Mouse (Mus musculus) spleen, adult 2 months (tissue): Measurements from ENCODE around the gene Milr1. TPM values are rescaled to one million over a fixed set of nuclear protein-coding genes. Genes with fewer than 3 reads are reported as not detected.

Source experiments
- DNase-seq, 2 experiments: peaks; one replicate each; pipeline versions ENCODE4 v3.0.0 to v3.0.0-alpha.2; 2012 to 2021; ENCODE audit warnings: low spot score in 2 of 2, low read depth in 1 of 2
- H3K27ac ChIP-seq: fragments of 200-500 bp; 2 replicates; pipeline ENCODE4 v1.5.1; 2012; ENCODE audit warnings: low read length, inconsistent platforms; ENCODE audit not compliant: insufficient read depth
- H3K27me3 ChIP-seq: fragments of 200-500 bp; 2 replicates; pipeline ENCODE4 v1.6.1; 2012; ENCODE audit warnings: mild to moderate bottlenecking, moderate library complexity, low read length, inconsistent platforms; ENCODE audit not compliant: control insufficient read depth, insufficient read depth
- H3K36me3 ChIP-seq: fragments of 200-500 bp; 2 replicates; pipeline ENCODE4 v1.6.1; 2012; ENCODE audit warnings: mild to moderate bottlenecking, low read length, inconsistent platforms; ENCODE audit not compliant: control insufficient read depth, insufficient read depth
- H3K4me1 ChIP-seq: fragments of 200-500 bp; 2 replicates; pipeline ENCODE4 v1.6.1; 2011; ENCODE audit warnings: inconsistent platforms; ENCODE audit not compliant: control insufficient read depth, insufficient read depth, insufficient read length
- H3K4me3 ChIP-seq: fragments of 200-500 bp; 2 replicates; pipeline ENCODE4 v1.5.1; 2011; ENCODE audit warnings: mild to moderate bottlenecking, inconsistent platforms; ENCODE audit not compliant: insufficient read depth, insufficient read length; ENCODE audit errors: extremely low read depth
- CTCF ChIP-seq: fragments of 200-500 bp; IDR thresholded peaks from 2 replicates; pipeline ENCODE4 v1.5.1; 2011; ENCODE audit warnings: mild to moderate bottlenecking, inconsistent platforms; ENCODE audit not compliant: insufficient read depth, insufficient read length, insufficient replicate concordance; ENCODE audit errors: extremely low read depth
- POLR2A ChIP-seq: fragments of 200-500 bp; IDR thresholded peaks from 2 replicates; pipeline ENCODE4 v1.6.1; 2011; ENCODE audit warnings: low read depth, low read length, inconsistent platforms
- WGBS: fragments of 180-500 bp; shearing (Covaris S2); methylation state at CpG from one replicate; pipeline ENCODE4 v1.1.7; 2018; 5-methylcytosine and 5-hydroxymethylcytosine counted together
- polyA plus RNA-seq: library from polyadenylated mRNA; depleted of rRNA; stranded (reverse); fragments of >200 nt; gene quantifications from 2 replicates; pipeline ENCODE4 v1.2.3, GENCODE M21; 2012; rRNA removed

Milr1 gene
- polyA plus RNA-seq, 1 experiment: 4.2 TPM

DNA sequence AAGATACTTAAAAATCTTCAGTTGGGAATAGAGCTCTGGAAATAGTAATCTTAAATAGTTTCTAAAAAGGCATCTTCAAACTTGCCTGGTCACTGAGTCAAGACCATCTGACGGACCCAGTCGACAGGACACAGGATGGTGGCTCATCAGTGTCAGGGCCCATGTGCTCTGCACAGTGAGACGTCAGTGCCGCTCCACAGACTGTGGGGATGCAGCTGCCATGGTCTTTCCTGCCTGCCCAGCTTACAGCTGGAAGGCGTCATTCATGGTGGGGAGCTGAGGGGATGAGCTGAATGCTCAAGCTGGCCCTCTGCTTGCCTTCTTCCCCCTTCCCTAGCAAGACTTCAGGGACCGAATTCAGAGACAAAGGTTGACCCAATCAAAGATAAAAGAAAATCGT lies 65.3 kb downstream of the Milr1 start:
- H3K27ac ChIP-seq: no peak overlapping the region
- TF ChIP-seq CTCF (no peak), POLR2A (no peak)
- H3K4me3 ChIP-seq: no peak overlapping the region
- 91% methylated on average over 7 of the region's 7 CpGs for WGBS
- H3K36me3 ChIP-seq: peaks cover 34% of the 10 kb centered on the region
- peaks cover 3% of the 10 kb centered on the region; the same call in 1 of the 2 replicates for H3K4me1 ChIP-seq
- DNase-seq: no peak
- no peaks in the 10 kb centered on the region for H3K27me3 ChIP-seq

DNA sequence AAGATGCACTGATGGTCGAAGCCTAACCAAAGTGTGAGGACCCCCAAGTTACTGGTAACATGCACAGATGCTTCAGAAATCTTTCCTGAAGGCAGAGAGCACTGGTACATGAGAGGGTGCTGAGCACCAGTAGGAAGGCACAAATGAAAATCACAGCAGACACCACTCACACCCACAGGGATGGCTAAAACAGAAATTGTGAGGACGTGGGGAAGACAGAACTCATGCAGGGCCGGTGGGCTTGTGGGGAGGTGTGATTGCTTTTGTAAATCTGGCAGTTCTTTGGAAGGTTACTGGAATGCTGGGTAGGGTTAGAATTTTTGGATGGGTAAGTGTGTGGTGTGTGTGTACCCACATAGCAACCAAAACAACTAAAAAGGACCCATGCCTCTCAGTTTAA lies 66.1 kb downstream of the Milr1 start:
- TF ChIP-seq CTCF (no peak), POLR2A (no peak)
- H3K4me1 ChIP-seq: peaks cover 3% of the 10 kb centered on the region; the same call in 1 of the 2 replicates
- 95% methylated on average over 3 of the region's 3 CpGs for WGBS
- no peak overlapping the region for H3K27ac ChIP-seq
- H3K27me3 ChIP-seq: no peaks in the 10 kb centered on the region
- no peak overlapping the region for H3K4me3 ChIP-seq
- peaks cover 33% of the 10 kb centered on the region for H3K36me3 ChIP-seq
- no peak for DNase-seq

DNA sequence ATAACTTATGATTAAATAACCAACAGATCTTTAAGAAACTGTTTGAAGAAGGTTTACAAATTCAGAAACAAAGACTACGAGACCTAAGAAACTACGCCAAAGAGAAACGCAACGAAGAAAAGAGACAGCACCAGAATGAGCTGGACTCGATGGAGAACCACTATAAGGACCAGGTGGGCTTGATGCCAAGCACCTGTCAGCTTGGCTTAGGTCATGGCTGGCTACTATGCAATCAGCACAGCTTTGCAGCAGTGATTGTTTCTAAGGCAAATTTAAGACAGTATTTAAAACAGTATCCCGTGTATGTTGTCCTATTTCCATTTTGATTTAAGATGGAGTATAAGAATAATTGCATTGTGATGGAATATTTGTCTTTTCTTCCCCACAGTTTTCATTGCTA lies 66.8 kb downstream of the Milr1 start:
- no peak for TF ChIP-seq POLR2A
- TF ChIP-seq CTCF: no peak
- WGBS: 93% methylated on average over 6 of the region's 6 CpGs
- Histone ChIP-seq H3K4me1 (peaks cover 3% of the 10 kb centered on the region; the same call in 1 of the 2 replicates), H3K27me3 (no peaks in the 10 kb centered on the region), H3K27ac (no peak overlapping the region), H3K36me3 (peaks cover 30% of the 10 kb centered on the region), H3K4me3 (no peak overlapping the region)
- DNase-seq: no peak

DNA sequence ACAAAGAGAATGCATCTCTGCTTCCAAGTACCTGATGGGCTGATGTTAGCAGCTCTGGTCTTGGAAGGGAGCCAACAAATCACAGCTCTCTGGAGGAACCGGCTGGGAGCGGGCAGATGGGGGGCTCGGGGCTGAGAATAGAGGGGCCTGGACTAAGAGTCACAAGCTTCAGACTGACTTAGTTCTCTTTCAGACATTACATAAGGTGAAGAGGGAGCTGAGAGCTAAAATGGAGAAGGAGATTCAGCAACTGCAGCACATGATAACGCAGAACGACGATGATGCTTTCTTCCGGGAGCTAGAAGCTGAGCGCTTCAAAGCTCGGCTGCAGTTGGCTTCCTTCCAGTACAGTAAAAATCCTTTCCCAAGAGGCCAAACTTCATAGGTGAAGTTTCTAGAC lies 67.3 kb downstream of the Milr1 start:
- no peak for DNase-seq
- no peak overlapping the region for H3K4me3 ChIP-seq
- TF ChIP-seq POLR2A (no peak), CTCF (no peak)
- H3K27ac ChIP-seq: no peak overlapping the region
- H3K4me1 ChIP-seq: peaks cover 3% of the 10 kb centered on the region; the same call in 1 of the 2 replicates
- peaks cover 30% of the 10 kb centered on the region for H3K36me3 ChIP-seq
- 86% methylated on average over 9 of the region's 9 CpGs for WGBS
- H3K27me3 ChIP-seq: no peaks in the 10 kb centered on the region

Other genes starting within 250 kb of the Milr1 start
- gene Tex2, start 137.8 kb upstream of the Milr1 start, polyA plus RNA-seq: 5.8 and 6.6 TPM in 2 replicates
- 40.3 and 43.5 TPM in 2 replicates for gene Pecam1, start 598 bp upstream of the Milr1 start, polyA plus RNA-seq
- gene Polg2, start 28.3 kb downstream of the Milr1 start, polyA plus RNA-seq: 7.2 and 9.0 TPM in 2 replicates
- 608 and 672 TPM in 2 replicates for gene Ddx5, start 38.0 kb downstream of the Milr1 start, polyA plus RNA-seq
- gene Cep95, start 38.0 kb downstream of the Milr1 start, polyA plus RNA-seq: 2.0 and 2.1 TPM in 2 replicates
- gene Smurf2, start 169.5 kb downstream of the Milr1 start, polyA plus RNA-seq: 4.9 TPM in 2 replicates
- gene Kpna2, start 248.3 kb downstream of the Milr1 start, polyA plus RNA-seq: 16.0 and 16.1 TPM in 2 replicates